Mouse (Mus musculus) v-Abl transformed pro-B cells (cell line): ENCODE data around the gene Fbxo6.

Experiments used
- in situ Hi-C, 2 experiments: fragments of 400-800 bp; cut with MboI; formaldehyde crosslinking; loops; one replicate each; pipeline ENCODE4 v1.15.1; 2025; ENCODE audit not compliant: unreplicated experiment in 2 of 2

Gene Fbxo6

GRCm38 (mm10) chr4:148164461-148164860 lies 12.5 kb upstream of the Fbxo6 start:
- in situ Hi-C loops, result loop anchor here in 1 of 2 experiments (5.0 kb wide), 1 partner anchor 202 kb away; no protein-coding TSS in a partner anchor

GRCm38 (mm10) chr4:148164002-148164439 lies 12.1 kb upstream of the Fbxo6 start:
- in situ Hi-C loops, result loop anchor here in 1 of 2 experiments (5.0 kb wide), 1 partner anchor 202 kb away; no protein-coding TSS in a partner anchor

- in situ Hi-C loops, result loop anchor here in 1 of 2 experiments (5.0 kb wide), 1 partner anchor 198 kb away; no protein-coding TSS in a partner anchor
Observed at GRCm38 (mm10) chr4:148160436-148161390, 8.8 kb upstream of the Fbxo6 start, which contains the start of the genes Fbxo44 and Fbxo2. Gene Fbxo44 (minus strand): TSS chr4:148160482. Gene Fbxo2 (plus strand): TSS chr4:148160621.

- in situ Hi-C loops, result loop anchor here in 1 of 2 experiments (5.0 kb wide), 1 partner anchor 197 kb away; no protein-coding TSS in a partner anchor
Observed at GRCm38 (mm10) chr4:148159544-148160435, 7.8 kb upstream of the Fbxo6 start.

GRCm38 (mm10) chr4:148158436-148159348 lies 6.8 kb upstream of the Fbxo6 start:
- in situ Hi-C loops, result no loop called here

GRCm38 (mm10) chr4:148154982-148155381 lies 3.0 kb upstream of the Fbxo6 start:
- in situ Hi-C loops, result loop anchor here in 1 of 2 experiments (5.0 kb wide), 1 partner anchor 38 kb away; no protein-coding TSS in a partner anchor

GRCm38 (mm10) chr4:148154006-148154405 lies 2.1 kb upstream of the Fbxo6 start:
- in situ Hi-C loops, result loop anchor here in 1 of 2 experiments (5.0 kb wide), 1 partner anchor 37 kb away; no protein-coding TSS in a partner anchor

- in situ Hi-C loops, result loop anchor here in 1 of 2 experiments (5.0 kb wide), 1 partner anchor 35 kb away; no protein-coding TSS in a partner anchor
Observed at GRCm38 (mm10) chr4:148152547-148152946, 607 bp upstream of the Fbxo6 start.

DNA sequence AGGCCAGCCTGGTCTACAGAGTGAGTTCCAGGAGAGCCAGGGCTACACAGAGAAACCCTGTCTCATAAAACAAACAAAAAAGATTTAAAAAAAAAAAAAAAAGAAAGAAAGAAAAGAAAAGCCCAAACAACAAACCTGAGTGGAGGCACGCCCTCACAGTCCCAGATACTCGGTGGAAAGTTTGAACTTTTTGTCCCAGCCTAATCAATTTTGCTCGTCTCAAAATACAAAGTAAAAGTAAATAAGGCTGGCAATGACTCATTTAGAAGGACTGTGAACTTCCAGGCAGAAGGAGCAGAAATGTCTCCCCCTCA lies 1.0 kb downstream of the Fbxo6 start:
- in situ Hi-C loops, result loop anchor here in 1 of 2 experiments (5.0 kb wide), 1 partner anchor 34 kb away; no protein-coding TSS in a partner anchor

DNA sequence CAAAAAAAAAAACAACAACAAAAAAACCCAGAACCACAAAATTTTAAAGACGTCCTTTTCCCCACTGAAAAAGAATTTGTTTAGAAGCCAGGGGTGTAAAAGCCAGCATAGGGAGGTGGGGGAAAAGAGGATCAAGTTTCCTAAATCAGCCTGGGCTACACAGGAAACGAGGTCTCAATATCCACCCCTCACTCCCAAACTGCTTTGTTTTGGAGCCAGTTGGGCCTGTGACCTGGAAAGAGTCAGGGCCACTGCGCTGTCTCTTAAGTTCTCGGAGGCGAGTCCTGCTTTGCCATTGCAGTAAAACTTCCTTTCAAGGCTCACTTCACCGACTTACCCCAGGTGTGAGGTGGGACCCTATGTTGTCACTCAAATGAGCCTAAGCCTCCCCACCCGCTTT lies 1.7 kb downstream of the Fbxo6 start:
- in situ Hi-C loops, result loop anchor here in 1 of 2 experiments (5.0 kb wide), 1 partner anchor 33 kb away; no protein-coding TSS in a partner anchor

DNA sequence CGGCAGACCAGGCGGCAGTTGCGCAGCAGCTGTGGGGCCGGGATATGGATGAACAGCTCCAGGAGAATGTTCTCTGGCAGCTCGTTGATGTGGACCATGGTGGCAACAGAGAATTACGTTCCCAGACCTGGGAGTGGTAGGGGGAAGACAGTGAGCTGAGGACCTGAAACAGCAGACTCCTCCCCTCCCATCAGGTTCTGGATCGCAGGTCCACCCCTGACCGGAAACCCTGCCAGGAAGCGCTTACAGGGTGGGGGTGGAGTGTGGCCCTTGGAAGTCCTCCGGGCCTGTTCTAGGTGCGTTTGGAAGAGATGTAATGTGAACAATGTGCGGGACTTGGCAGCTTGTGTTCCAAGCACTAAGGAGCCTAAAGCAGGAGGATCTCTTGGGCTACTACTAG lies 2.4 kb downstream of the Fbxo6 start:
- in situ Hi-C loops, result no loop called here

DNA sequence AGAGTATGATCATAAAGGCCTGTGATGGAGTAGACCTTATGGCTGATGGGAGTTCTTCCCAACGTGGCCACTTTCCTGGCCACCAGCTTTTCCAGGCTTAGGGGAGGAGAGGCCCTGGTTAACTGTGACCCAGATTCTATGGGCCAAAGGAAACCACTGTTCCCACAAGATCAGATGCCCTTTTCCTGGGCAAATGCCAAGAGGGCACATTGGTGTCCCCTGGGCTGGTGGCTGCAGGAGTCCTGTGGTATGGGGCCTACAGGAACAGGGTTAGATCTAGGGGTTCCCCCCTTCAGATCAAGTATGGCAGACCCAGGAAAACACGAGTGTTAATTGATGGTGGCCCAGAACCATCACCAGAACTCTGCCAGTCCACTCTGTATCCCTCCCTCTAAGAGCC lies 4.2 kb downstream of the Fbxo6 start:
- in situ Hi-C loops, result no loop called here

GRCm38 (mm10) chr4:148143721-148144120 lies 8.2 kb downstream of the Fbxo6 start:
- in situ Hi-C loops, result no loop called here

- in situ Hi-C loops, result no loop called here
Observed at GRCm38 (mm10) chr4:148140098-148141011, 11.6 kb downstream of the Fbxo6 start.

DNA sequence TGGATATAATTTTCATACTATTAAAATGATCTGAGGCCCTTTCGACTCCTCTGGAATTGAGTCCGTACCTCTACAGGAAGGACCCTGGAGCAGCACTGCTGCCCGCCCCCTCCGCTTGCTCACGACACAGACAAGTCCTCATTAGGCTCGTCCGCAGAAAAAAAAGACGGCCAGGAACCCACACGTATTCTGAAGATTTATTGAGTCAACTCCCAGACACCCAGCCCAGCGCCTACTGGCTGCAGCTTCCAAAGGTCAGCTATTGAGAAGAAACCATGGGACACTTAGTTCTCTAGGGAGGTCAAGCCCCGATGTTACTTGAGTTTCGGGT lies 12.2 kb downstream of the Fbxo6 start:
- in situ Hi-C loops, result no loop called here

- in situ Hi-C loops, result no loop called here
Observed at GRCm38 (mm10) chr4:148137503-148137902, 14.4 kb downstream of the Fbxo6 start.

GRCm38 (mm10) chr4:148134988-148135387 lies 17.0 kb downstream of the Fbxo6 start:
- in situ Hi-C loops, result no loop called here

DNA sequence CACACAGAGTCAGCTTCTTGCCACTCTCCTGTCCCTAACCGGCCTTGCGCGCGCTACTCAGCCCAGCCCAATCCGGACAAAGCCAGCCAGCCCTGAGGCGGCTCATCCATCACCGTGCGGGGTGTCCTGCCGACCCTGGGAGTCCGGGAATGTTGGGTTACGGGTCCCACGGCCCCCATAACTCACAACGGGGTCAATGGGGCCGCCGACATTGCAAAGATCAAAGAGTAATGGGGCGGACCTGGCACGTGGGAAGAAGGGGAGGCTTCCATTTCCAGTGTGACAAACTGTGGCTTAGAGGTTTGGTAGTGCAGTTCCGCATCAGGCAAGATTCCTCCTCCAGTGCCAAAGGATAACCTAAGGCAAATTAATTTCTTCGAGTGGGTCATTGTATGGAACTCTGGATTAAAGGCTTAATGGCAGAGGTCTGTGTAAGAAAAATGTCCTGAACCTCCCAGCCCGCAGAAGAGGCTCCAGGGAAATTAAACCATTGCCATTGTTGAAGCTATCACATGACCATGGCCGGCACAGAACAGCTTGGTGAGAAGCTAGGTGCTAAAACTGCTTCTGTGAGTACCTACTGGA lies 20.4 kb downstream of the Fbxo6 start:
- in situ Hi-C loops, result no loop called here
